Mouse (Mus musculus): Measurements from ENCODE around the gene Sostdc1.

DNA sequence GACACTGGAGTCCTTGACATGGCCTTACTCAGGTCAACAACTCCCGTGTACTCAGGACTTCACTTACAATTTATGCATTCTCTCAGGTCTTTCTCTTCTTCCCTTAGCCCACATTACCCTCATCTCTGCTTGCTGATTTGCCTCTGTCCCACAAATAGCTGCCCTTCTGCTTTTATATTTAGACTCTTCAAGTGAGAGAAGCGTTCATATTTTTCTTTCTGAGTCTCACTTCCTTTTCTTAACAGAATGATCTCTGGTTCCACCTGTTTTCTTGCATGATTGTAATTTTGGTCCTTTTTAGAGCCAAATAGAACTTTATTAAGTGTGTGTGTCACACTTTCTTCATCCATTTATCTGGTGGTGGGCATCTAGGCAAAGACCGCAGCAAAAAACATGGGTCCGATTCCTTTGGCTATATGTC lies 12.2 kb downstream of the Sostdc1 start:
- TF ChIP-seq CTCF (IDR thresholded peaks at IDR 0.05; ENCODE audit: low read depth, low read length): no peak
- TF ChIP-seq POLR2A (IDR thresholded peaks at IDR 0.05; ENCODE audit: extremely low read depth, insufficient read depth, low read length): no peak

Measured in liver, adult 2 months (tissue).